Mouse (Mus musculus) c-Kit-negative CD71-positive TER-119-positive erythroid progenitor cells, embryonic 14.5 days (primary cell): ENCODE measurements around the gene A830018L16Rik.
"Not testable (repeated sequence)": the region's sequence is repeated elsewhere in the genome, so short reads cannot be mapped to it uniquely, and the experiment has no call there.

Experiments
- DNase-seq: peaks from one replicate; pipeline ENCODE4 v3.0.0-alpha.2; 2013; ENCODE audit warnings: low read depth, low spot score

The A830018L16Rik gene

DNA sequence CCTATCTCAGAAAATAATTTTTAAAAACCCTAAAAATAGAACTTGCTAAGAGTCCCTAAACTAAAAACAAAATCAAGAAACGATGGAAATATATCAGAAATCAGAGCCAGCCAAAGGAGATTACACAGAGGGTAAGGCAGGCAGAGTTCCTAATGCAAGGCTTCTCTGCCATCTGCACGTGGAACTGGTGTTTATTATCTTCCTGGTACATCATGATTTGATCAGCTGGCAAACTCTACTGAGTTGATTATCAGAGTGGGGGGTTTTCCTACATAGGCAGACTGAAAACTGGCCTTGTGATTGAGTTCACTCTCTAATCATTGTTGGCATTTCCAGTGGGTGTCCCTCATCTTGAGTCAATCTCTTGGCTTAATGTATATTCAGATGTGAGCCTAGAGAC lies 583.7 kb downstream of the A830018L16Rik start:
- DNase-seq, result no peak

- DNase-seq, result no peak
Measured at GRCm38 (mm10) chr1:12000557-12000956, 586.7 kb downstream of the A830018L16Rik start.

- no peak for DNase-seq
Measured at GRCm38 (mm10) chr1:12008789-12009550, 595.1 kb downstream of the A830018L16Rik start.

GRCm38 (mm10) chr1:12009551-12009846 lies 595.6 kb downstream of the A830018L16Rik start:
- DNase-seq, result no peak

DNA sequence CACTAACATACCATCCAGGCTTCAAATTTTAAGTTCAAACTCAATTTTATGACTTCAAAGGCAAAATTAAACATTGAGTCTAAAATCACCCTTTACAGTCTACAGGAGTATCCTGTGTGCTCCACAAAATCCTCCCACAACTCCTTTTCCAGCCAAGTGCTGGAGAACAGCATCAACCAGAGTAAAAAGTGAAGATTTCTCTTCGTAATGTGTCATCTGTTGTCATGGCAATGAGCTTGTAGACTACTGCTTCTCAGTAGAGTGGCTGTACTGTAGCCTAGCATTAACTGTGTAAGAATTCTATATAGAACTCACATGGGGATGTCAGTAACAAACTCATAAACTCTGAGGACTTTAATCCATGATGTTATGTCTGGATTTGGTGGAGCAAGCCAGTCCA lies 596.7 kb downstream of the A830018L16Rik start:
- no peak for DNase-seq

GRCm38 (mm10) chr1:12020646-12021045 lies 606.7 kb downstream of the A830018L16Rik start:
- DNase-seq, result not testable (repeated sequence)
